Mouse (Mus musculus): ENCODE measurements at regions not wholly inside any gene's neighbourhood (a gene's known extent, or its start where the extent isn't known, plus 50 kb on each side); places are given as distances from the start of the nearest gene placed in this dataset.

- no peak for DNase-seq (ENCODE audit: low spot score in 2 of 2)
Observed at GRCm38 (mm10) chr14:123219590-123219989, 235.8 kb upstream of the Tmtc4 start.

- DNase-seq (ENCODE audit: low spot score in 2 of 2) = no peak
Observed at GRCm38 (mm10) chr14:123210241-123210640, 226.4 kb upstream of the Tmtc4 start.

GRCm38 (mm10) chr14:123202848-123203247 lies 219.0 kb upstream of the Tmtc4 start:
- no peak for DNase-seq (ENCODE audit: low spot score in 2 of 2)

- peak in 1 of 2 experiments; percentile 5 for DNase-seq (ENCODE audit: low spot score in 2 of 2)
Observed at GRCm38 (mm10) chr14:123202313-123202712, 218.5 kb upstream of the Tmtc4 start.

- DNase-seq (ENCODE audit: low spot score in 2 of 2) = peak; percentile 64 to 89
Observed at GRCm38 (mm10) chr14:123201426-123202274, 217.8 kb upstream of the Tmtc4 start.

GRCm38 (mm10) chr14:123199111-123199510 lies 215.3 kb upstream of the Tmtc4 start:
- DNase-seq (ENCODE audit: low spot score in 2 of 2) = no peak

GRCm38 (mm10) chr14:123192574-123192973 lies 208.7 kb upstream of the Tmtc4 start:
- DNase-seq (ENCODE audit: low spot score in 2 of 2) = no peak

- DNase-seq (ENCODE audit: low spot score in 2 of 2) = no peak
Observed at GRCm38 (mm10) chr14:123190729-123191128, 206.9 kb upstream of the Tmtc4 start.

- no peak for DNase-seq (ENCODE audit: low spot score in 2 of 2)
Observed at GRCm38 (mm10) chr14:123187270-123188058, 203.6 kb upstream of the Tmtc4 start.

- DNase-seq (ENCODE audit: low spot score in 2 of 2) = peak in 1 of 2 experiments; percentile 8
Observed at GRCm38 (mm10) chr14:123173183-123173582, 189.3 kb upstream of the Tmtc4 start.

- no peak for DNase-seq (ENCODE audit: low spot score in 2 of 2)
Observed at GRCm38 (mm10) chr14:123171865-123172264, 188.0 kb upstream of the Tmtc4 start.

GRCm38 (mm10) chr14:123163842-123164241 lies 180.0 kb upstream of the Tmtc4 start:
- DNase-seq (ENCODE audit: low spot score in 2 of 2) = no peak

GRCm38 (mm10) chr14:123143489-123144046 lies 159.7 kb upstream of the Tmtc4 start:
- DNase-seq (ENCODE audit: low spot score in 2 of 2) = no peak

GRCm38 (mm10) chr14:123138743-123139705 lies 155.2 kb upstream of the Tmtc4 start:
- DNase-seq (ENCODE audit: low spot score in 2 of 2) = peak in 1 of 2 experiments; percentile 6

GRCm38 (mm10) chr14:123133979-123134378 lies 150.1 kb upstream of the Tmtc4 start:
- DNase-seq (ENCODE audit: low spot score in 2 of 2) = no peak

GRCm38 (mm10) chr14:123120361-123120760 lies 136.5 kb upstream of the Tmtc4 start:
- no peak for DNase-seq (ENCODE audit: low spot score in 2 of 2)

- no peak for DNase-seq (ENCODE audit: low spot score in 2 of 2)
Observed at GRCm38 (mm10) chr14:123116337-123116736, 132.5 kb upstream of the Tmtc4 start.

GRCm38 (mm10) chr14:123110533-123110932 lies 126.7 kb upstream of the Tmtc4 start:
- no peak for DNase-seq (ENCODE audit: low spot score in 2 of 2)

- no peak for DNase-seq (ENCODE audit: low spot score in 2 of 2)
Observed at GRCm38 (mm10) chr14:123100371-123100770, 116.5 kb upstream of the Tmtc4 start.

- no peak for DNase-seq (ENCODE audit: low spot score in 2 of 2)
Observed at GRCm38 (mm10) chr14:123096086-123096485, 112.3 kb upstream of the Tmtc4 start.

- no peak for DNase-seq (ENCODE audit: low spot score in 2 of 2)
Observed at GRCm38 (mm10) chr14:123082065-123082464, 98.2 kb upstream of the Tmtc4 start.
